ENCODE assay signal across 25 mouse cellular contexts in genomic region chr6:93349936-93350700, GRCm38 (mm10).
DNase-seq lines count a peak whose midpoint lies in the region; ATAC-seq and TF ChIP-seq lines count a peak whose summit lies in the region.
"Had no signal": no experiment of that assay in that cellular context is flagged by ENCODE, and none has a peak within 500 bp of the region (broad histone marks: within the 10 kb centered on the region; RNA-seq: fewer than 3 reads in every experiment).

No protein-coding gene starts in this region.

- H3K27me3 ChIP-seq in forebrain, embryonic 14.5 days (replicated peaks; ENCODE audit: control insufficient read depth, insufficient read depth, low read length), result no peaks in the 10 kb centered on the region
- no peaks in the 10 kb centered on the region for H3K27me3 ChIP-seq in forebrain, embryonic 12.5 days
- H3K27me3 ChIP-seq in limb, embryonic 14.5 days (ENCODE audit: control insufficient read depth, insufficient read depth, low read length), result no peaks in the 10 kb centered on the region
- no peaks in the 10 kb centered on the region for H3K27me3 ChIP-seq in limb, embryonic 10.5 days (ENCODE audit: low read depth, poor library complexity, severe bottlenecking)
- no peaks in the 10 kb centered on the region for H3K27me3 ChIP-seq in neural tube, embryonic 15.5 days (replicated peaks)
- H3K27me3 ChIP-seq: midbrain, embryonic 12.5 days; Patski had no signal

- H3K4me2 ChIP-seq in forebrain, embryonic 14.5 days (ENCODE audit: low read length), result no peak overlapping the region
- H3K4me2 ChIP-seq in forebrain, embryonic 12.5 days, result no peak overlapping the region
- no peak overlapping the region for H3K4me2 ChIP-seq in limb, embryonic 14.5 days (replicated peaks; ENCODE audit: low read depth, low read length, severe bottlenecking)
- H3K4me2 ChIP-seq in neural tube, embryonic 15.5 days, result no peak overlapping the region
- H3K4me2 ChIP-seq: hindbrain, embryonic 14.5 days; midbrain, embryonic 12.5 days had no signal

- 13% methylated on average over 7 of the region's 7 CpGs for WGBS in forebrain, embryonic 14.5 days
- WGBS in forebrain, embryonic 12.5 days, result 30% methylated on average over 7 of the region's 7 CpGs
- WGBS in limb, embryonic 14.5 days, result 67% methylated on average over 7 of the region's 7 CpGs
- 79% methylated on average over 7 of the region's 7 CpGs for WGBS in limb, embryonic 10.5 days
- WGBS in neural tube, embryonic 15.5 days, result 53% methylated on average over 7 of the region's 7 CpGs

- no peaks in the 10 kb centered on the region for H3K36me3 ChIP-seq in forebrain, embryonic 14.5 days (ENCODE audit: control insufficient read depth, insufficient read depth, low read length)
- H3K36me3 ChIP-seq in forebrain, embryonic 12.5 days (replicated peaks), result no peaks in the 10 kb centered on the region
- H3K36me3 ChIP-seq in limb, embryonic 14.5 days (ENCODE audit: control insufficient read depth, insufficient read depth, low read length), result no peaks in the 10 kb centered on the region
- no peaks in the 10 kb centered on the region for H3K36me3 ChIP-seq in limb, embryonic 10.5 days
- H3K36me3 ChIP-seq in neural tube, embryonic 15.5 days, result no peaks in the 10 kb centered on the region
- H3K36me3 ChIP-seq: forebrain, embryonic 10.5 days; G1E; heart, embryonic 10.5 days; midbrain, embryonic 12.5 days had no signal

- H3K27ac ChIP-seq in forebrain, embryonic 14.5 days (ENCODE audit: low read depth, low read length), result no peak overlapping the region
- no peak overlapping the region for H3K27ac ChIP-seq in forebrain, embryonic 12.5 days
- no peak overlapping the region for H3K27ac ChIP-seq in limb, embryonic 14.5 days (replicated peaks; ENCODE audit: low read depth, low read length)
- H3K27ac ChIP-seq in limb, embryonic 10.5 days, result no peak overlapping the region
- no peak overlapping the region for H3K27ac ChIP-seq in neural tube, embryonic 15.5 days (replicated peaks)
- H3K27ac ChIP-seq: forebrain, embryonic 10.5 days; heart, embryonic 10.5 days; hindbrain, embryonic 14.5 days; midbrain, embryonic 12.5 days; stomach, postnatal 0 days had no signal

- H3K9ac ChIP-seq in forebrain, embryonic 14.5 days (ENCODE audit: low read length), result no peak overlapping the region
- H3K9ac ChIP-seq in forebrain, embryonic 12.5 days, result no peak overlapping the region
- no peak overlapping the region for H3K9ac ChIP-seq in limb, embryonic 14.5 days (ENCODE audit: low read depth, low read length, severe bottlenecking)
- no peak overlapping the region for H3K9ac ChIP-seq in neural tube, embryonic 15.5 days (replicated peaks)
- H3K9ac ChIP-seq: hindbrain, embryonic 14.5 days; midbrain, embryonic 12.5 days had no signal

- no peak overlapping the region for H3K4me3 ChIP-seq in forebrain, embryonic 14.5 days (ENCODE audit: low read depth, low read length)
- no peak overlapping the region for H3K4me3 ChIP-seq in forebrain, embryonic 12.5 days (replicated peaks)
- H3K4me3 ChIP-seq in limb, embryonic 14.5 days (replicated peaks; ENCODE audit: low read length), result no peak overlapping the region
- no peak overlapping the region for H3K4me3 ChIP-seq in limb, embryonic 10.5 days
- no peak overlapping the region for H3K4me3 ChIP-seq in neural tube, embryonic 15.5 days (replicated peaks)
- H3K4me3 ChIP-seq: forebrain, embryonic 10.5 days; heart, embryonic 10.5 days; midbrain, embryonic 12.5 days had no signal

- H3K9me3 ChIP-seq in forebrain, embryonic 14.5 days (replicated peaks; ENCODE audit: control insufficient read depth, low read length), result no peaks in the 10 kb centered on the region
- no peaks in the 10 kb centered on the region for H3K9me3 ChIP-seq in forebrain, embryonic 12.5 days
- no peaks in the 10 kb centered on the region for H3K9me3 ChIP-seq in limb, embryonic 14.5 days (ENCODE audit: control insufficient read depth, low read length)
- H3K9me3 ChIP-seq in limb, embryonic 10.5 days (replicated peaks), result no peaks in the 10 kb centered on the region
- no peaks in the 10 kb centered on the region for H3K9me3 ChIP-seq in neural tube, embryonic 15.5 days (replicated peaks)
- H3K9me3 ChIP-seq: forebrain, embryonic 10.5 days; G1E; heart, embryonic 10.5 days; midbrain, embryonic 12.5 days had no signal

- peaks cover 6% of the 10 kb centered on the region for H3K4me1 ChIP-seq in forebrain, embryonic 14.5 days (ENCODE audit: control insufficient read depth, insufficient read depth, low read length)
- H3K4me1 ChIP-seq in forebrain, embryonic 12.5 days, result peaks cover 10% of the 10 kb centered on the region
- 0 out of 2 replicates have a peak, but pooled peaks cover 3% of the 10 kb centered on the region for H3K4me1 ChIP-seq in limb, embryonic 14.5 days (ENCODE audit: control insufficient read depth, insufficient read depth, low read length)
- no peaks in the 10 kb centered on the region for H3K4me1 ChIP-seq in limb, embryonic 10.5 days
- no peaks in the 10 kb centered on the region for H3K4me1 ChIP-seq in neural tube, embryonic 15.5 days
- H3K4me1 ChIP-seq: heart, embryonic 10.5 days had no signal

- peak; percentile 36 for DNase-seq in forebrain, embryonic 14.5 days (ENCODE audit: low spot score)
- peak; percentile 55 for DNase-seq in limb, embryonic 14.5 days (ENCODE audit: low spot score)
- no peak for DNase-seq in limb, embryonic 10.5 days (ENCODE audit: low spot score)
- DNase-seq in right cerebral cortex, postnatal 14 days, result peak; percentile 8
- no peak for DNase-seq in right cerebral cortex, postnatal 25 days
- DNase-seq: adrenal gland, postnatal 14 days; cerebellum, adult 9-11 months; gastrocnemius, postnatal 10 days; heart, postnatal 4 days; kidney, adult 2 months; kidney, postnatal 14 days; left cerebral cortex, postnatal 4 days; lung, postnatal 10 days had no signal

- TF ChIP-seq POLR2A in limb, embryonic 14.5 days (IDR thresholded peaks at IDR 0.05; ENCODE audit: borderline replicate concordance, extremely low read depth, insufficient read depth, insufficient read length), result no peak

- peak; percentile 15; the same call in 1 of the 2 replicates for ATAC-seq in forebrain, embryonic 14.5 days
- ATAC-seq in forebrain, embryonic 12.5 days (ENCODE audit: low FRiP score), result no peak
- no peak for ATAC-seq in limb, embryonic 14.5 days (ENCODE audit: low FRiP score, low read depth)
- no peak for ATAC-seq in neural tube, embryonic 15.5 days (ENCODE audit: low FRiP score)
- ATAC-seq: activated CD4-positive, CD25-positive, alpha-beta regulatory T cell, adult 4 months; CD4-positive, CD25-positive, alpha-beta regulatory T cell, adult 4 months; inflammation-experienced regulatory T-cells, adult 6 months; Patski had no signal

Comparison
In these comparisons a context has a peak if more than half of its experiments do, and no peak if none do; other contexts are left out.
1. DNase-seq: peak in forebrain, embryonic 14.5 days (single experiment), limb, embryonic 14.5 days (single experiment) and right cerebral cortex, postnatal 14 days (single experiment); none in limb, embryonic 10.5 days (single experiment) and right cerebral cortex, postnatal 25 days (single experiment).